Mouse (Mus musculus): ENCODE data around the gene Atxn1. TPM values are rescaled to one million over a fixed set of nuclear protein-coding genes. Genes with fewer than 3 reads are reported as not detected.
A peak's percentile ranks its signal among the peaks of the same experiment; 100 is the strongest.

Atxn1 gene
- polyA plus RNA-seq, 1 experiment = 2.5 TPM

- no peak for TF ChIP-seq SRF (IDR thresholded peaks at IDR 0.05; ENCODE audit: control insufficient read depth, insufficient read length, low read depth)
- no peak for TF ChIP-seq TCF12 (IDR thresholded peaks at IDR 0.05; ENCODE audit: insufficient read depth, poor library complexity, severe bottlenecking)
- TF ChIP-seq MYOD1 (IDR thresholded peaks at IDR 0.05; ENCODE audit: control insufficient read depth in 1 of 3, insufficient read length in 2 of 3, low read depth in 2 of 3) = no peak
- TF ChIP-seq POLR2A (IDR thresholded peaks at IDR 0.05; ENCODE audit: insufficient read length, low read depth) = no peak
- TF ChIP-seq REST (IDR thresholded peaks at IDR 0.05; ENCODE audit: insufficient read depth, insufficient read length) = no peak
- no peak for TF ChIP-seq USF1 (IDR thresholded peaks at IDR 0.05; ENCODE audit: low read depth)
- no peak for TF ChIP-seq MAX (IDR thresholded peaks at IDR 0.05; ENCODE audit: low read depth)
- TF ChIP-seq POLR2AphosphoS2 (IDR thresholded peaks at IDR 0.05; ENCODE audit: insufficient read length, low read depth) = no peak
- no peak for TF ChIP-seq MYOG (IDR thresholded peaks at IDR 0.05; ENCODE audit: control insufficient read depth in 1 of 3, insufficient read depth in 1 of 3, insufficient read length in 2 of 3, low read depth in 2 of 3)
- TF ChIP-seq CEBPB (IDR thresholded peaks at IDR 0.05; ENCODE audit: insufficient read depth, poor library complexity, severe bottlenecking) = no peak
- TF ChIP-seq E2F4 (IDR thresholded peaks at IDR 0.05; ENCODE audit: insufficient read depth) = no peak
- Histone ChIP-seq H3K36me3 (ENCODE audit: control insufficient read depth, insufficient read depth) (peaks cover 3% of the 10 kb centered on the region), H3ac (ENCODE audit: control insufficient read depth, insufficient read length) (no peak overlapping the region), H3K79me2 (ENCODE audit: control insufficient read depth, insufficient read depth) (no peaks in the 10 kb centered on the region), H3K4me3 (no peak overlapping the region), H3K27me3 (ENCODE audit: control insufficient read depth, insufficient read depth, insufficient read length) (no peaks in the 10 kb centered on the region), H3K4me2 (ENCODE audit: low read depth) (no peak overlapping the region)
Observed at GRCm38 (mm10) chr13:45839901-45840300, 124.9 kb downstream of the Atxn1 start.

- TF ChIP-seq CEBPB (IDR thresholded peaks at IDR 0.05; ENCODE audit: insufficient read depth, poor library complexity, severe bottlenecking) (no peak), E2F4 (IDR thresholded peaks at IDR 0.05; ENCODE audit: insufficient read depth) (no peak)
- H3K4me2 ChIP-seq (ENCODE audit: low read depth) = peak overlapping the region; percentile 67
Observed at GRCm38 (mm10) chr13:45837609-45838220, 127.1 kb downstream of the Atxn1 start.

GRCm38 (mm10) chr13:45836377-45837054, 128.3 kb downstream of the Atxn1 start:
- no peak overlapping the region for H3ac ChIP-seq (ENCODE audit: control insufficient read depth, insufficient read length)
- H3K4me2 ChIP-seq (ENCODE audit: low read depth) = no peak overlapping the region
- no peaks in the 10 kb centered on the region for H3K27me3 ChIP-seq (ENCODE audit: control insufficient read depth, insufficient read depth, insufficient read length)
- peaks cover 3% of the 10 kb centered on the region for H3K36me3 ChIP-seq (ENCODE audit: control insufficient read depth, insufficient read depth)
- H3K79me2 ChIP-seq (ENCODE audit: control insufficient read depth, insufficient read depth) = no peaks in the 10 kb centered on the region
- TF ChIP-seq USF1 (IDR thresholded peaks at IDR 0.05; ENCODE audit: low read depth) (no peak), E2F4 (IDR thresholded peaks at IDR 0.05; ENCODE audit: insufficient read depth) (no peak), MAX (IDR thresholded peaks at IDR 0.05; ENCODE audit: low read depth) (no peak), TCF3 (IDR thresholded peaks at IDR 0.05; ENCODE audit: insufficient read length, low read depth) (no peak), REST (IDR thresholded peaks at IDR 0.05; ENCODE audit: insufficient read depth, insufficient read length) (no peak), MYOG (IDR thresholded peaks at IDR 0.05; ENCODE audit: control insufficient read depth in 1 of 3, insufficient read depth in 1 of 3, insufficient read length in 2 of 3, low read depth in 2 of 3) (no peak), TCF12 (IDR thresholded peaks at IDR 0.05; ENCODE audit: insufficient read depth, poor library complexity, severe bottlenecking) (no peak), SRF (IDR thresholded peaks at IDR 0.05; ENCODE audit: control insufficient read depth, insufficient read length, low read depth) (no peak), POLR2A (IDR thresholded peaks at IDR 0.05; ENCODE audit: insufficient read length, low read depth) (no peak), CEBPB (IDR thresholded peaks at IDR 0.05; ENCODE audit: insufficient read depth, poor library complexity, severe bottlenecking) (no peak), POLR2AphosphoS2 (IDR thresholded peaks at IDR 0.05; ENCODE audit: insufficient read length, low read depth) (no peak), MYOD1 (IDR thresholded peaks at IDR 0.05; ENCODE audit: control insufficient read depth in 1 of 3, insufficient read length in 2 of 3, low read depth in 2 of 3) (no peak)
- H3K4me3 ChIP-seq = no peak overlapping the region

More at GRCm38 (mm10) chr13:45837609-45838220, 127.1 kb downstream of the Atxn1 start:
- no peak overlapping the region for H3ac ChIP-seq (ENCODE audit: control insufficient read depth, insufficient read length)
- H3K4me3 ChIP-seq = no peak overlapping the region
- peaks cover 3% of the 10 kb centered on the region for H3K36me3 ChIP-seq (ENCODE audit: control insufficient read depth, insufficient read depth)
- H3K79me2 ChIP-seq (ENCODE audit: control insufficient read depth, insufficient read depth) = no peaks in the 10 kb centered on the region
- H3K27me3 ChIP-seq (ENCODE audit: control insufficient read depth, insufficient read depth, insufficient read length) = no peaks in the 10 kb centered on the region

- Histone ChIP-seq H3K27me3 (ENCODE audit: control insufficient read depth, insufficient read depth, insufficient read length) (no peaks in the 10 kb centered on the region), H3K4me3 (no peak overlapping the region), H3K36me3 (ENCODE audit: control insufficient read depth, insufficient read depth) (peaks cover 3% of the 10 kb centered on the region), H3ac (ENCODE audit: control insufficient read depth, insufficient read length) (no peak overlapping the region), H3K79me2 (ENCODE audit: control insufficient read depth, insufficient read depth) (peaks cover 4% of the 10 kb centered on the region), H3K4me2 (ENCODE audit: low read depth) (no peak overlapping the region)
- no peak for TF ChIP-seq POLR2A (IDR thresholded peaks at IDR 0.05; ENCODE audit: insufficient read length, low read depth)
- no peak for TF ChIP-seq E2F4 (IDR thresholded peaks at IDR 0.05; ENCODE audit: insufficient read depth)
- no peak for TF ChIP-seq USF1 (IDR thresholded peaks at IDR 0.05; ENCODE audit: low read depth)
- TF ChIP-seq SRF (IDR thresholded peaks at IDR 0.05; ENCODE audit: control insufficient read depth, insufficient read length, low read depth) = no peak
Observed at GRCm38 (mm10) chr13:45834300-45834699, 130.5 kb downstream of the Atxn1 start.

GRCm38 (mm10) chr13:45832695-45833350, 132.0 kb downstream of the Atxn1 start:
- H3K4me2 ChIP-seq (ENCODE audit: low read depth) = no peak overlapping the region
- no peak overlapping the region for H3ac ChIP-seq (ENCODE audit: control insufficient read depth, insufficient read length)
- H3K36me3 ChIP-seq (ENCODE audit: control insufficient read depth, insufficient read depth) = peaks cover 3% of the 10 kb centered on the region
- H3K27me3 ChIP-seq (ENCODE audit: control insufficient read depth, insufficient read depth, insufficient read length) = no peaks in the 10 kb centered on the region
- H3K79me2 ChIP-seq (ENCODE audit: control insufficient read depth, insufficient read depth) = peaks cover 4% of the 10 kb centered on the region
- H3K4me3 ChIP-seq = no peak overlapping the region
- TF ChIP-seq MYOG (IDR thresholded peaks at IDR 0.05; ENCODE audit: control insufficient read depth in 1 of 3, insufficient read depth in 1 of 3, insufficient read length in 2 of 3, low read depth in 2 of 3) (no peak), POLR2A (IDR thresholded peaks at IDR 0.05; ENCODE audit: insufficient read length, low read depth) (no peak), SRF (IDR thresholded peaks at IDR 0.05; ENCODE audit: control insufficient read depth, insufficient read length, low read depth) (no peak), POLR2AphosphoS2 (IDR thresholded peaks at IDR 0.05; ENCODE audit: insufficient read length, low read depth) (no peak), TCF12 (IDR thresholded peaks at IDR 0.05; ENCODE audit: insufficient read depth, poor library complexity, severe bottlenecking) (no peak), MAX (IDR thresholded peaks at IDR 0.05; ENCODE audit: low read depth) (no peak), REST (IDR thresholded peaks at IDR 0.05; ENCODE audit: insufficient read depth, insufficient read length) (no peak), USF1 (IDR thresholded peaks at IDR 0.05; ENCODE audit: low read depth) (no peak), E2F4 (IDR thresholded peaks at IDR 0.05; ENCODE audit: insufficient read depth) (no peak), MYOD1 (IDR thresholded peaks at IDR 0.05; ENCODE audit: control insufficient read depth in 1 of 3, insufficient read length in 2 of 3, low read depth in 2 of 3) (no peak), TCF3 (IDR thresholded peaks at IDR 0.05; ENCODE audit: insufficient read length, low read depth) (no peak), CEBPB (IDR thresholded peaks at IDR 0.05; ENCODE audit: insufficient read depth, poor library complexity, severe bottlenecking) (no peak)

Measured in myocyte (in vitro differentiated cells).